Mouse (Mus musculus) embryonic facial prominence, embryonic 11.5 days (tissue): ENCODE measurements around the gene Sall2. TPM values are rescaled to one million over a fixed set of nuclear protein-coding genes. Genes with fewer than 3 reads are reported as not detected.

ENCODE experiments used
- ATAC-seq: fragments of 200-750 bp; cut with Nextera tagmentation; replicated peaks from 2 replicates; pipeline ENCODE4 v1.8.0; 2017; ENCODE audit warnings: low read depth; ENCODE audit not compliant: insufficient number of reproducible peaks, low FRiP score, low TSS enrichment
- DNase-seq: peaks from one replicate; pipeline ENCODE4 v3.0.0-alpha.2; 2015; ENCODE audit warnings: low spot score
- H3K27ac ChIP-seq: fragments of 300-500 bp; sonication (generic); replicated peaks from 2 replicates; pipeline ENCODE4 v1.5.1; 2014; ENCODE audit warnings: mild to moderate bottlenecking, low read depth, low read length, control low read depth
- H3K27me3 ChIP-seq: fragments of 300-500 bp; sonication (generic); 2 replicates; pipeline ENCODE4 v1.6.1; 2014; ENCODE audit warnings: mild to moderate bottlenecking, low read length, moderate library complexity, mixed read lengths; ENCODE audit not compliant: control insufficient read depth, insufficient read depth
- H3K36me3 ChIP-seq: fragments of 300-500 bp; sonication (generic); replicated peaks from 2 replicates; pipeline ENCODE4 v1.6.1; 2014; ENCODE audit warnings: low read depth, mild to moderate bottlenecking, low read length, moderate library complexity, mixed read lengths; ENCODE audit not compliant: control insufficient read depth, insufficient read depth
- H3K4me1 ChIP-seq: fragments of 300-500 bp; sonication (generic); 2 replicates; pipeline ENCODE4 v1.6.1; 2014; ENCODE audit warnings: low read length, mixed read lengths; ENCODE audit not compliant: control insufficient read depth, insufficient read depth
- H3K4me2 ChIP-seq: fragments of 300-500 bp; sonication (generic); 2 replicates; pipeline ENCODE4 v1.6.1; 2014; ENCODE audit warnings: low read depth, mild to moderate bottlenecking, control low read depth, low read length, moderate library complexity
- H3K4me3 ChIP-seq: fragments of 300-500 bp; sonication (generic); 2 replicates; pipeline ENCODE4 v1.5.1; 2014; ENCODE audit warnings: low read depth, low read length, control low read depth
- H3K9ac ChIP-seq: fragments of 300-500 bp; sonication (generic); replicated peaks from 2 replicates; pipeline ENCODE4 v1.6.1; 2014; ENCODE audit warnings: mild to moderate bottlenecking, control low read depth, low read length
- H3K9me3 ChIP-seq: fragments of 300-500 bp; sonication (generic); replicated peaks from 2 replicates; pipeline ENCODE4 v1.6.1; 2016; ENCODE audit warnings: mild to moderate bottlenecking, low read length, inconsistent platforms, mixed read lengths; ENCODE audit not compliant: control insufficient read depth
- WGBS: fragments of 180-500 bp; shearing (Covaris S2); extraction: QIAGEN DNeasy Blood & Tissue Kit; methylation state at CpG from one replicate; pipeline ENCODE4 v1.1.7; 2014; 5-methylcytosine and 5-hydroxymethylcytosine counted together
- polyA plus RNA-seq: library from polyadenylated mRNA; unstranded; fragments of >200 nt; fragmentation: Nextera tagmentation; extraction: Ambion mirVana; gene quantifications from 2 replicates; pipeline ENCODE4 v1.2.1, GENCODE M21; 2014

Sall2 gene
- polyA plus RNA-seq, 1 experiment from 2014 or later = 39.6 TPM

DNA sequence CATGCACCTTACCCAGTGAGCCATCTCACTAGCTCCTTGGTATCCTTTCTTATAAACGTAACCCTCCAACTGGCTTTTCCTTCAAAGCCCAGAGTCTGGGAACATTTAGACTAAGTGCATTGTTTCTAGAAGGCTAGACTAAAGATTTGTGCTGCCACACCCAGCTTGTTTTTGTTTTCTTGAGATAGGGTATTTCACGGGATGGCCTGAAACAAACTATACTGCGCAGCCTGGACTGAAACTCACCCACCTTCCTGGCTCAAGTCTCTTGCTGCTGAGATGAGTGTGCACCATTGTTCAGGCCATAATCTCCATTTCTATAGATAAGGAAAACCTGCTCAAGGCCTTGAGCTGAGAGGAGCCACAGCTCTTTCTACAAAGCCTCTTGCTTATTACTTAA is 44.4 kb downstream of the Sall2 start:
- Histone ChIP-seq H3K36me3 (peaks cover 8% of the 10 kb centered on the region), H3K27ac (no peak overlapping the region), H3K9me3 (no peaks in the 10 kb centered on the region), H3K9ac (no peak overlapping the region), H3K4me1 (no peaks in the 10 kb centered on the region), H3K4me2 (no peak overlapping the region), H3K4me3 (no peak overlapping the region), H3K27me3 (no peaks in the 10 kb centered on the region)
- WGBS = 87% methylated on average over 3 of the region's 3 CpGs
- DNase-seq (no peak), ATAC-seq (no peak)

- Histone ChIP-seq H3K27ac (no peak overlapping the region), H3K27me3 (no peaks in the 10 kb centered on the region), H3K9me3 (no peaks in the 10 kb centered on the region), H3K4me1 (no peaks in the 10 kb centered on the region), H3K36me3 (peaks cover 8% of the 10 kb centered on the region), H3K4me2 (no peak overlapping the region), H3K4me3 (no peak overlapping the region), H3K9ac (no peak overlapping the region)
- DNase-seq (no peak), ATAC-seq (no peak)
- 90% methylated on average over 5 of the region's 5 CpGs for WGBS
Observed at GRCm38 (mm10) chr14:52283629-52284028, 44.9 kb downstream of the Sall2 start.

GRCm38 (mm10) chr14:52279747-52280120 is 48.8 kb downstream of the Sall2 start:
- H3K27ac ChIP-seq = no peak overlapping the region; the same call in 1 of the 2 replicates
- H3K4me3 ChIP-seq = peak overlapping the region; percentile 88
- no peaks in the 10 kb centered on the region for H3K9me3 ChIP-seq
- no peaks in the 10 kb centered on the region for H3K36me3 ChIP-seq
- H3K9ac ChIP-seq = peak overlapping the region; percentile 78
- no peaks in the 10 kb centered on the region for H3K4me1 ChIP-seq
- DNase-seq (no peak), ATAC-seq (peak; percentile 31; the same call in 1 of the 2 replicates)
- 0% methylated on average over 21 of the region's 21 CpGs for WGBS
- peak overlapping the region; percentile 57 for H3K4me2 ChIP-seq
- no peaks in the 10 kb centered on the region for H3K27me3 ChIP-seq

- H3K4me3 ChIP-seq = peak within 1 kb of the TSS; percentile 88
- H3K4me1 ChIP-seq = no peaks in the 10 kb centered on the region
- H3K9me3 ChIP-seq = no peaks in the 10 kb centered on the region
- peak within 1 kb of the TSS; percentile 78 for H3K9ac ChIP-seq
- peak; percentile 99 for DNase-seq
- H3K4me2 ChIP-seq = peak within 1 kb of the TSS; percentile 57
- WGBS = 0% methylated on average over 66 of the region's 66 CpGs
- no peak within 1 kb of the TSS; the same call in 1 of the 2 replicates for H3K27ac ChIP-seq
- H3K27me3 ChIP-seq = no peaks in the 10 kb centered on the region
- H3K36me3 ChIP-seq = no peaks in the 10 kb centered on the region
- ATAC-seq = peak; percentile 99
Observed at GRCm38 (mm10) chr14:52278932-52279746, 49.4 kb downstream of the Sall2 start, which contains the start of the genes Tox4 and Rab2b. Gene Tox4, plus strand, starts transcription at chr14:52279146. Gene Rab2b, minus strand, starts transcription at chr14:52279545.

GRCm38 (mm10) chr14:52277210-52277609 is 51.4 kb downstream of the Sall2 start:
- Histone ChIP-seq H3K9ac (no peak overlapping the region), H3K4me3 (no peak overlapping the region), H3K27ac (no peak overlapping the region), H3K36me3 (no peaks in the 10 kb centered on the region), H3K9me3 (no peaks in the 10 kb centered on the region), H3K4me2 (no peak overlapping the region), H3K4me1 (no peaks in the 10 kb centered on the region), H3K27me3 (no peaks in the 10 kb centered on the region)
- 92% methylated on average over 4 of the region's 4 CpGs for WGBS
- ATAC-seq (no peak), DNase-seq (no peak)

- Histone ChIP-seq H3K36me3 (no peaks in the 10 kb centered on the region), H3K4me2 (no peak overlapping the region), H3K4me1 (no peaks in the 10 kb centered on the region), H3K27me3 (no peaks in the 10 kb centered on the region), H3K4me3 (no peak overlapping the region), H3K27ac (no peak overlapping the region), H3K9ac (no peak overlapping the region), H3K9me3 (no peaks in the 10 kb centered on the region)
- DNase-seq (no peak), ATAC-seq (no peak)
- WGBS = 69% methylated on average over 3 of the region's 3 CpGs
Observed at GRCm38 (mm10) chr14:52272781-52273180, 55.8 kb downstream of the Sall2 start.

Other genes with a start within 250 kb of the Sall2 start
- gene Hnrnpc, start 224.7 kb downstream of the Sall2 start, polyA plus RNA-seq = 1,003 and 1,066 TPM in 2 replicates
- 86.1 and 97.9 TPM in 2 replicates for gene Rpgrip1, start 218.1 kb downstream of the Sall2 start, polyA plus RNA-seq
- 83.8 and 91.2 TPM in 2 replicates for gene Supt16, start 131.3 kb downstream of the Sall2 start, polyA plus RNA-seq
- 47.5 and 55.4 TPM in 2 replicates for gene Chd8, start 71.0 kb downstream of the Sall2 start, polyA plus RNA-seq
- 47.7 and 51.5 TPM in 2 replicates for gene Tox4, start 49.6 kb downstream of the Sall2 start, polyA plus RNA-seq
- 26.1 and 26.5 TPM in 2 replicates for gene Rab2b, start 49.2 kb downstream of the Sall2 start, polyA plus RNA-seq
- gene Mettl3, start 23.6 kb downstream of the Sall2 start, polyA plus RNA-seq = 49.8 and 50.1 TPM in 2 replicates
- not detected in 2 replicates for gene Olfr1513, start 27.6 kb upstream of the Sall2 start, polyA plus RNA-seq
- 0.29 TPM in 1 of 2 replicates, not detected in the other for gene Olfr1512, start 50.4 kb upstream of the Sall2 start, polyA plus RNA-seq
- gene Olfr1511, start 68.6 kb upstream of the Sall2 start, polyA plus RNA-seq = not detected in 2 replicates
- not detected in 2 replicates for gene Olfr1510, start 85.6 kb upstream of the Sall2 start, polyA plus RNA-seq
- not detected in 2 replicates for gene Olfr1509, start 114.2 kb upstream of the Sall2 start, polyA plus RNA-seq
- not detected in 2 replicates for gene Olfr1508, start 138.7 kb upstream of the Sall2 start, polyA plus RNA-seq
- gene Olfr1507, start 167.0 kb upstream of the Sall2 start, polyA plus RNA-seq = not detected in 2 replicates